Mouse (Mus musculus) yolk sac, embryonic 10.5 days (tissue): ENCODE data around the gene Phf3.
"Not testable (repeated sequence)": the region's sequence is repeated elsewhere in the genome, so short reads cannot be mapped to it uniquely, and the experiment has no call there.

ENCODE experiments used
- DNase-seq: peaks from one replicate; pipeline ENCODE4 v3.0.0-alpha.2; 2017; ENCODE audit warnings: low spot score

The Phf3 gene

GRCm38 (mm10) chr1:30873541-30874260 is at the start of gene Phf3:
TSS of gene Phf3 (minus strand) at chr1:30873921.
- peak; percentile 88 for DNase-seq

DNA sequence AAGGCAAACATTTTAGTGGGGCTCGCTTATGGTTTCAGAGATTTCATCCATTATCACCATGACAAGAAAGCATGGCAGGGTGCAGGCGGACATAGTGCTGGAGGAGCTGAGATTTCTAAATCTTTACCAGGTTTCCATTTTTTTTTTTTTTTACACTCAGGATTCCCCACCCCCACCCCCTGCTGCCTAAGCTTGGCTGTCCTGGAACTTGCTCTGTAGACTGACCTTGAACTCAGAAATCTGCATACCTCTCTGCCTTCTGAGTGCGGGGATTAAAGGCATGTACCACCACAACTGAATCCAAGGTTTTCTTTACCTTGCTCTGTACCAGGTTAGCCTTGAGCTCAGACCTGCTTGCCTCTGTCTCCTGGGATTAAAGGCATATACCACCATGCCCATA is 48.5 kb upstream of the Phf3 start:
- DNase-seq, result no peak

- DNase-seq, result no peak
Observed at GRCm38 (mm10) chr1:30921252-30921651, 47.5 kb upstream of the Phf3 start.

DNA sequence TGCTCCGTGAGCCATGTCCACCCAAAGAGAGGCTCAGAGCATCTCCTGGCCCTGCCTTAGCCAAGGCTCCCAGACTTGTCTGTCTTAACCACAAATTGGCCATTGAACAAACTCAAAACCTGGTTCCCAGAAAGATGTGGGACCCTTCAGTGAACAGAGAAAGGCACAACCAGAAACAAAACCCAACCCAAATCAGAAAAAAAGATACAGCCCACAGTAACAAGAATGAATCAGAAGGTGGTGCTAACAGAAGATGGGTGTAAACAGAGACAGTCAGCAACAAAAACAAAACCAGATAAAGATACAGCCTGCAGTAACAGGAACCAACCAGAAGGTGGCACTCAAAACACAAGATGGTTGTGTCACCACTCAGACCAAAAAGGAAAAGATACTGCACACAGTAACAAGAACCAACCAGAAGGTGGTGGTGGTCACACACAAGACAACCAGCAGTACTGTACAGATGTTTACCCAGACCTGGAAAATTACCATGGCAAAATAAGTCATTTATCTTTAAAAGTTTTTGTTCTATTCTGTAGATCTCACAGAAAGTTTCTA is 47.0 kb upstream of the Phf3 start:
- DNase-seq, result no peak

DNA sequence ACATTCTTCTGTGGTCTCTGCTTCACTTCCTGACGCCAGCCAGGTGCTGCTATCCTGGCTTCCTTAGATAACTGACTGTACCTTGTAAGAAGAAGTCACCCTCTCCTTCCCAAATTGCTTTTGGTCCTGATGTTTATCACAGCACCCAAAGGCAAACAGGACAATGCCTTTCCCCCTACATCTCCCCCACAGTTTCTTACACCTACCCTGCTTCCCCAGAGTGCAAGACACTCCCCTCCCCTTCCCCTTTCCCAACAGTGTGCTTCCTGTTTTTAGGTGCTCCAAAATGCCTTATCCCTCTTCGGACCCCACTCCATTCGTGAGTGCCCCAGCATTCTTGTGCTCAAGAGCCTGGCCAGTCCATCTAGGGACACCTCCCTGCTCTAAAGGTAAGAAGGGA is 36.5 kb upstream of the Phf3 start:
- no peak for DNase-seq

- no peak for DNase-seq
Observed at GRCm38 (mm10) chr1:30908797-30909196, 35.1 kb upstream of the Phf3 start.

DNA sequence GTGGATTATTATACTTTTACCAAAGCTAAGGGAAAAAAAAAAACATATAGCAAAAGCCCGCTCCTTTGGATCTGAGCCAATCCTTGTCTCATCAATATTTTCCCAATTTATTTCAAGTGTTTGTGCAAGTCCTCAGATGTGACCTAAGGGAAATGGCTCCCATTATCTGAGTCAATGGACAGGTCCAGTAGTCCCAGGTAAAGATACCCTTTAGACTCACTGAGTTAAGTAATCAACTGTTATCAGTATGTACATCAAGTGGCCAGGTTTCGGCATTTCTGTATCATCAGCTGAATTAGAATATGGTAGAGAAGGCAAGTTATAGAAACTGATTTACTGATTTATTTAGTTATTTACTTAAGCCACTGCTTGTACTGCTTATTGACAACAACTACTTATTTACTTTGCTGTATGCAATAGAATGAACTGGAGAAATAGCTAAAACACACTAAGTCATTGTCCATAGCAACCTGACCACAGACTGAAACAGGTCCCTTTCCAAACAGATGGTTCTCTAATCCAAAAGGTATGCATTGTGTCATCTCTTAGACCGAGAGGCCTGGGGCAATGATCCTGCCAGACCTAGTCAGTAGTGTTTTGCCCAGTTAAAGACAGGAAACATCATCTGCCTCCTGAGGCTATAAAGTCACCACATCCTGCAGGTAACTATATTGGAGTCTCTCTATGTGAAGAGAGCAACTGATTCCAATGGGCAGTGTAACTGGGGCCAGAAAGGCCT is 29.9 kb upstream of the Phf3 start:
- no peak for DNase-seq

- no peak for DNase-seq
Observed at GRCm38 (mm10) chr1:30898691-30899090, 25.0 kb upstream of the Phf3 start.

- DNase-seq, result not testable (repeated sequence)
Observed at GRCm38 (mm10) chr1:30895366-30895765, 21.6 kb upstream of the Phf3 start.

- not testable (repeated sequence) for DNase-seq
Observed at GRCm38 (mm10) chr1:30883806-30884205, 10.1 kb upstream of the Phf3 start.

- DNase-seq, result no peak
Observed at GRCm38 (mm10) chr1:30875746-30876145, 2.0 kb upstream of the Phf3 start.

DNA sequence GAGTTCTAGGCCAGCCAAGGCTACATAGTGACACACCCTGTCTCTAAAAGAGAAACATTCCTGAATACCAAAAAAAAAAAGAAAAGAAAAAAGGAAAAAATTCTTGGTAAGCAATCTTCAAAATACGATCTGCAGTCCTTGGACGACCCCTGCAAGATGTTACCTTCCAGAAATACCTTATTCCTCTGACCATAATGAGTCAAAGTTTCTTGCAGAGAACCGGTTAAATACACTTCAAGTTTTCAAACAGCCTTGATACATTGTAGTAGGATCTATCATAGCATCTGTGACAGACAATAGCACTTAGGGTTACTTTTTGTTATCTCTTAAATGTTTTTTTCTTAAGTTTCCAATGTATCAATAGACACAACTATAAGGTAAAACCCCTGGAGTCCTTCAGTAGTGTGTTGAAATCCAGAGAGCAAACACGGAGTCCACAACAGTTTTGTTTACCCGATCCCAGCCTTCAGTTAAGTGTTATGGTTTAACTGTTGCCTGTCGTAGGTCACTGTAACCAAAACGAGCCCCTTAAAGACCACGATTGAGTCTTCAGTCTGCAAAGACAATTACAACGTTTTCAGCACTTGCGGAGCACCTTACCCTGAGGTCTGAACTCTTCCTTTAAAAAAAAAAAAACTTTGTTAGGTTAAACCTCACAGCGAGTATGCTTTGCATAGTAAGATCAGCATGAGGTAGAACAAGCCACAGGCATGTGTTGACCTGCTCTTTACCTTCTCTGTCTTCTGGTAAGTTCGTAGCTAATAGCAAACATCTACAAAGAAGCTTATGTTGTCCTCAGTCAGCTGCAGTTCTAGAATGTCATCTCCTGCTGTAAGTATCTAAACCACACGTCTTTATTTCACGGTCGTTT is 775 bp upstream of the Phf3 start:
- DNase-seq, result peak; percentile 27

GRCm38 (mm10) chr1:30872836-30873540 is 733 bp downstream of the Phf3 start:
- peak; percentile 57 for DNase-seq

DNA sequence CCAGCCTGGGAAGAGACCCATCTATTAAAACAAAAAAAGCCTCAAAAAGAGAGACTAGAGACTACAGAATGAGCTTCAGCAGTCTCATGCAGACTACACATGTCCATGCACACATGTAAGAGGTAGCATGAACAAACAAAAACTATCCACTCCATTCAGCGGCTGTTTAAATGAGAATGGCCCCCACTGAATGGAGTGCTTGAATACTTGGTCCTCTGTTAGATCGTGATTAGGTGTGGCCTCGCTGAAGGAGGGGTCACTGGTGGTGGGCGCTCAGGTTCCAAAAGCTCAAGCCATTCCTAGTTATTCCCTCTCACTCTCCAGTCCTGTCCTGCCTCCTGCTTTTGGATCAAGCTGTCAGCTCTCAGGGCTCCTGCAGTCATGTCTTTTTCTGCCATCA is 5.9 kb downstream of the Phf3 start:
- no peak for DNase-seq

- no peak for DNase-seq
Observed at GRCm38 (mm10) chr1:30852518-30852917, 21.2 kb downstream of the Phf3 start.

DNA sequence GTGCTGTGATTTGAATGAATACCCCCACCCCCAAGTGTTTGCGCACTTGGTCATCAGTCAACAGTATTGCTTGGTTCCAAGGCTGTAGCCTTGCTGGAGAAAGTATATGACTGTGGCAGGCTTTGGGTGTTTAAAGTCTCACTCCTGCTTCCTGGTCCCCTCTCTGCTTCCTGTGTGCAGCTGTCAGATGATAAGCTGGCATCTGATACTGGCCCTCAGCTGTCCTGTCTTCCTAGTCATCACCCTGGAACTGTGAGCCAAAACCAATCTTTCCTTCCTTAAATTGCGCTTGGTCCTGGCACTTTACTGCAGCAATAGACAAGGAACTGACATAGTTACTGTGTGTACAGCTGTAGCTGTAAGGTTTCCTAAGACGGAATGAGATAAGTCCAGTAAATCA is 21.8 kb downstream of the Phf3 start:
- DNase-seq, result no peak

- DNase-seq, result no peak
Observed at GRCm38 (mm10) chr1:30850906-30851305, 22.8 kb downstream of the Phf3 start.

GRCm38 (mm10) chr1:30849955-30850354 is 23.8 kb downstream of the Phf3 start:
- DNase-seq, result no peak

DNA sequence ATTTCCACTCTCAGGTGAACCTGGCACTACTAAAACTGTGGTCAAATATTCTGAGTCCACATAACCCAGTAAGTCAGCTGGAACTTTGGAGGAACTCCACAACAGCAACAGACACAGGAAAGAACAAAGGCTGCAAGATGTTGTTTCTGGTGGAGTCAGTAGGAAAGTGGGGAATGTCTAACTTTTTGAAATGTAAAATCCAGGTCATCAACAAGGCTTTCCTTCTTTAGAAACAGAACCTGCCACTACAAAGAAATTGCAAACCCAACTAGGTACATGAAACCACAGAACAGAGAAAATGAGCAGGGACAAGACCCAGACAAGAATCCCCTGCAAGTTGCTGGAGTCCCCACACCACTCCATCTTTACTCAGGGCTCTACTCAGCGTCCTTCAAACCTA is 26.0 kb downstream of the Phf3 start:
- DNase-seq, result no peak

DNA sequence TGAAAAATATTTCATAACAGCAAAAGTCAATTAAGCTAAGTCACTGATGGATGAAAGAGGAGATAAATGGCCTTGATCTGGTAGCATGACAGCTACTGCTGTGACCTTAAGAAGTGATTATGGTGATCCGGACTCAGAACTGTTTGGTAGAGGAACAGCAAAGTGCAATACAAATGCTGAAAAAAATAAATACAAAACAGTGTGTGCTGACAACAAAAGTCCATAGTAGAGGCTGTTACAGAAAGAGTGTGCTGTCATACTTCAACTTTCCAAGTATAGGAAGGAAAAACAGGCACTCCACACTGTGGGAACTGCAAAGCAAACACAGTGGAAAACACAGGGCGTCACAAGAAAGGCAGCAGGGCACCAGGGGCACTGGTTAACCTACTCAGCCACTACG is 34.1 kb downstream of the Phf3 start:
- no peak for DNase-seq

DNA sequence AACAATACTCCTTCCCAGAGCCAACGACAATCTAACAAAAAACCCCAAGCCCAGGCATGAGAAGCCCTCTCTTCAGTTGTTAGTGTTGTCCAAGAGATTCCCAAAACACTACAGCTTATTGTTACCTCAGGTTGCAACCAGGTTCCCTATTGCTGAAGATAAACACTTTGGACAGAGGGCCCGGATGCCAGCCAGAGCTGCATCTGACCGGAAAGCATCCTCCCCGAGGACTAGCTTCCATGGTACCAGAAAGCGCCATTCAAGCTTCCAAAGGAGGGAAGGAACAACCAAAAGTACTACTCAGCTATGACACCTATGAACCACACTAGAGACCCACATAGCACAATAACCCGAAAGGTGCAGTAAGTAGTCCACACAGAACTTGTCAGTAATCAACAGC is 38.2 kb downstream of the Phf3 start:
- DNase-seq, result no peak

DNA sequence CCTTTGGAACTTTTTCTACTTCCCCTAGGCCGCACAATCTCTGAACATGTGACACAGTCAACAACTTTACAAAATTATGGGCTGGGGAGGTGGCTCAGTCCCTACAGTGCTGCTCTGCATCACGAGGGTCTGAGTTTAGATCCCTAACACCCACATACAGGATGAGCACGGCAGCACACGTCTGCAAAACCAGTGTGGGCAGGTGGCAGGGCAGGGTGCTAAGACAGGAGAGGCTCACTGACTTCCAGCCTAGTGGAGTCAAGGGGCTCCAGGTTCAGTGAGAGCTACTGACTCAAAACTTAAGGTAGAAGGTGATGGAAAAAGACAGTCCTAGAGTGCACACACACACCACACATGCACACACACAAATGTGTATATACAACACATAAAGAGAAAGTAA is 40.9 kb downstream of the Phf3 start:
- no peak for DNase-seq
